Mouse (Mus musculus): Measurements from ENCODE around the gene Tsfm.

The Tsfm gene

GRCm38 (mm10) chr10:126984189-126985004 lies 46.2 kb downstream of the Tsfm start:
- DNase-seq, result no peak

DNA sequence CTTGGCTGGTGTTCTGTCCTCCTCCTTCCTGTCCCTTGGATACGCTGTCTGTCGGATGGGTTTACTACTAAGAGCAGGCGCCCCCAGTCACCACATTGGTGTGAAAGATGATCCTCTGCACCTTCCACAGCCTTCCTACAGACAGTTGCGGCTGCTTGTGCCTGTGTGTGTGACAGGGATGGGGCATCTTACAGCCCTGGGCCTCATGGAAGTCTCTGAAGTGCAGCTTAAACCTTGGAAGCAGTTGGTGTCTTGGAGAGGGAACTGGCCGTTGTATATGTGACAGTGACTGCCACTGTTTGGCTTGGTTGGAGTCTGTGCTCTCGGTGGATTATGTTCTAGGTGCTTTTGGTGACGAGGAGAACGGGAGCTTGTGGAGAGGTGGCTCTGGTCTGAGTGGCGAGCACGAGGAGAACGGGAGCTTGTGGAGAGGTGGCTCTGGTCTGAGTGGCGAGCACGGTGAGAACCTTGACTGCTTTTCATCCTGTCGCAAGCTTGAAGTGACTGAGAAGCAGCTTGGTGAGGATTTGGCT lies 47.4 kb downstream of the Tsfm start:
- no peak for DNase-seq

- no peak for DNase-seq
Measured at GRCm38 (mm10) chr10:126981746-126982145, 48.9 kb downstream of the Tsfm start.

DNA sequence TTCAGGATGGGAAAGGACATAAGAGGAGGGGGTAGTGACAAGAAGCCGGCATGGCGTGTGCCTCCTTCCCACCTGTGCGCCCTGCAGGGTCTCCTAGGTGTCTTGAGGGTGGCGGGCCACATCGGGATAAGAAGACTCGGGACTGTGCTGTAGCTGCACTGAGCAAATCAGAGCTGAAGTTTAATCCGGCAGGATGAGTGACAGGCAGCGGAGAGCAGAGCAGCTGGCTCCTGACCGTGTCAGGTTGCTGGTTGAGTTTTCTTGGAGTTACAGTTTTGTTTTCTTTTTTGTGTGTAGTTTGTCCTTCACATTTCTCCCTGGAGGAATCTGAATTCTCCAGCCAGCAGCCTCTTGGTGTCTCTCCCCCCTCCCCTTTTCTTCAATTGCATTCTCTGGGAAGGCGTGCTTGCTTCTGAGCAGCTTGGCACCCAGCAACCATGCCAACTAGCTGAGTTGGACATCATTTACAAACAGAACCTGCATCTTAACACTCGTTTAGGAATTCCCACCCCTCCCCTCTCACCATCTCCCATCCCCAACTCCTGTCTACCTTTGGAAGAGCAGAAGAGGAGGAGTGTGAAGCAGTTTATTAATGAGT lies 49.6 kb downstream of the Tsfm start:
- DNase-seq, result no peak

DNA sequence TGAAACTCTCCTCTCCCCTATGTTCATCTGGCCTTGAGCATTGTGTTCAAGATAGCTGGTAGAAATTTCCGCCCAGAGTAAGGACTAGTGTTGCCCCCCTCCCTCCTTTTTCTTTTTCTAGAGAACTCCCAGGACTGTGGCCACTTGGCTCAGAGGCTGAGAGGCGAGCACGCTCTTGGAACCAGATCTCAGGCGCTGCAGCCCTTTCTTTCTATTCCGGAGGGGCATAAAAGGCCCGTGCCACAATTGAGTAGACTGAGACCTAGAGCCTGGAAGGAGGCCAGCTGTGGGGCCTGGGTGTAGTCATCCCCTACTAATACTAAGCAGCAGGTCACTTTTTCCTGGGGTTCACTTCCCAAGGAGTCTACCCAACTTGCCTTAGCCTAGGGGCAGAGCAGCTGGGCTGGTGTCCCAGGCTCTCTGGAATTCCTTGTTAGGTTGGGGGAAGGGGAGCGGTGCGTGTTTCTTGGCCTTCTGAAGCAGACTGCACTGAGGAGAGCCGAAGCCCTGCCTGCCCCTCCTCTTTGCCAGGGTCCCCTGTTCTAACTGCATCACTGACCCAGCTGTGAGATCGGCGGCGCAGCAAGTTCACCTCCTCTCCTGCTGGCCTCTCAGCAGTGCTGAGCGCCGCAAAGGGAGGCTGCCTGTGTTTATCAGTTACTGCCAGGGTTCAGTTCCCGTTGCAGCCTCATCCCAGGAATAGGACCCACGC lies 50.3 kb downstream of the Tsfm start:
- peak; percentile 66 for DNase-seq

DNA sequence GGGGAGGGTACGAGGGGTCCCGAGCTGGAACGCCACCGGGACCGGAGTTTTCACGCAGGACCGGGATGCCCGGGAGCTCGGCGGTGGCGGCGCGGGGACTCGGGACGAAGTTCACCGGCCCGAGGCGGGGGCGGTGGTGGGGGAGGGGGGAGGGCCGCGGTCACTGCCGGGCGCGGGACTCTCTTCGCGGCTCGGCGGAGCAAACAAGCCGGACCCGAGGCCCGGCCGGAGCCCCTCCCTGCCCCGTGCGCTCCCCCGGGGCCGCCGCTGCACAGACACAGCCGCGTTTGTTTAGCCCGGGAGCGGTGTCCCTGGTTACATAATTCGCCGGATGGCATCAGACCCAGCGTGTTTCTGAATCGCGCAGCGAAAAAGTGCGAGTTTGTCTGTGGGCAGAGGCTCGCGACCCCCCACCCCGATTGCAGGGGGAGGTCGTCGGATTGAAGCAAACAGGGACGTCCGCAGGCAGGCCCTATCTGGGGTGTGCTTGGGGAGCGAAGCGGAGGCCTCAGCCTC lies 50.9 kb downstream of the Tsfm start:
- peak; percentile 62 for DNase-seq

DNA sequence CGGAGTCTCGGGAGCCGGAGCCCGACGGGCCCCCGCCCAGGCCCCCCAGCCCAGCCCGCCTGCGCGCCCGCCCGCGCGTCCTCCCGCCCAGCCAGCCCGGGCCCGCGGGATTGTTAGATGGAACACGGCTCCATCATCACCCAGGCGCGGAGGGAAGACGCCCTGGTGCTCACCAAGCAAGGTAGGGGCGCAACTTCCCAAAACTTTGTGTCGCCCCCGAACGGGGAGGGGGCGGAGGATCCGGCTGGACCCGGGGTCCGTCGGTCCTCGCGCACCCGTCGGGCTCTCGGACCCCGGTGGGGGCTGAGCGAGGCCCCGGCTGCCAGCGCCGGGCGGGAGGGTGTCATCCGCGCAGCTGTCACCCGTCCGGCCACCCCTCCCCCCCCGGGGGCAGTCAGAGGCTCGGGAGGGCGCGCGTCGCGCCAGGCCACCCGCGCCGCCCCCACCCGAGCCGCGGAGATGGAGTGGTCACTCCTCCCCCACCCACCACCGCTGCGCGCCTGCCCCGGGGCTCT lies 51.5 kb downstream of the Tsfm start:
- peak; percentile 55 for DNase-seq

DNA sequence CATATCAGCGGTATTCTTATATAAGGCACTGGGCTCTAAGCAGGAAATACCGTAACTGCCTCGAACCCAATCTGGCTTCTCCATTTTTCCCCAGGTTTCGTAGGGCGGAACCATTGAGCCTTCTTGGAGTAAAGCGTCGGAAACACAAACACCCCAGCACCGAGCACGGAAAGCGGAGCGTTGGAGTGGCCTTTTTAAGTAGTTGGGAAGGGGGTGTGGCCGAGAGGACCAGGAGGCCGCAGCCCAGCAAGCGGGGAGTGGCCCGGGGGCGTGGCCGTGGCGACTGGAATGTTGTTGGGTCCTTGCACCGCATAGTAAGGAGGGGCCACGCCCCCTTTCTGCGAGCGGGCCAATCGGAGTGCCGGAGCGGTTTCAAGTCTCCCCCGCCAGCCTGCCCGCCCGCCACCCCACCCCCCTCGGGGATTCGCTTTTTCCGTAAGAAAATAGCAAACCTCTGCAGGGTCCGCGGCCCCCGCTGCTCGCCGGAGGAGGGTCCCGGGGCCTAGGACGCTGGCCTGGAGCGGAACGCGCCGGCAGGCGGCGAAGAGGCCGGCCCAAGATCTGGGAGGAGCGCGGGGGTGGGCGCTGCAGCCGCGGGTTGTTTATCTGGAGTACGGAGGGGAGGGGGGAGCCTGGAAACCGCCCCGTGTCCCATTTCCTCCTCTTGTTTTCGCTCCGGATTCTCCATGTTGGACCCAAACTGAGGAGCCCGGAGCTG lies 52.2 kb downstream of the Tsfm start, which contains the start of gene Ctdsp2:
Gene Ctdsp2, plus strand, starts transcription at position 441 of the 718 bp plus-strand sequence.
- peak; percentile 100 for DNase-seq

DNA sequence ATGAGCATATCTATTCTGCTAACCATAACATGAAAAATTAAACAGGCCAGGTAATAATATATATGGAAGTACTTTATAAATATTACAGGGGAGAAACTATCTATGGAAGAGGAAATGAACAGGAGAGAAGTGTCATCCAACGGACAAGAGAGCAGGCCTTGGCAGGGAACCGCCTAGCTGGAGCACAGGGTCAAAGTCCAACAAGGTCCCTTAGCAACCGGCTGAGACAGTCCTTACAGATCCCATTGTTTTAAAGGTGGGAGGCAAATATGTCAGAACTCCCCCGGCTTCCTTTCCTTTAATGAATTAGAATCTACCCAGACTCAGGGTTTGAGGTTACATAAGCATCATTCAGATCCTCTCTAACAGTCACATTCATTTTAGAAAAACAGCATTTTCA lies 53.6 kb downstream of the Tsfm start:
- no peak for DNase-seq

GRCm38 (mm10) chr10:126975706-126976105 lies 54.9 kb downstream of the Tsfm start:
- DNase-seq, result no peak

DNA sequence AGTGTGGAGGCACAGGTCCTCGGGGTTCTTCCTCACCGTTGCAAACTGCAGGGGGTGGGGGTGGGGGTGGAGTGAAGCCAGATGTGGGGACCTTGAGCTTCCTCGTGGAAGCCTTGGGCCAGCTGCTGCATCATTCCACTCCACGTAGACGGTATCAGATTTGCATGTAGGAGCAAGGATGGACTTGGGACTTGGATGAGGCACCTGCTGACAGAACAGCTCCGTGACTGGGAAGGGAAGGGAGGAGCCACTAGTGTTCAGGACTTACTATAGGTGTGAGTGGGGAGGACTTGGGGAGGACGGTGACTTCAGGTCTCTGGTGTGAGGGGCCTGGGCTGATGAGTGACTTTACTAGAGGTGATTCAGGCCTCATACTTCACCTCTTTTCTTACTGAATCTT lies 57.7 kb downstream of the Tsfm start:
- no peak for DNase-seq

GRCm38 (mm10) chr10:126972051-126972725 lies 58.5 kb downstream of the Tsfm start:
- no peak for DNase-seq

DNA sequence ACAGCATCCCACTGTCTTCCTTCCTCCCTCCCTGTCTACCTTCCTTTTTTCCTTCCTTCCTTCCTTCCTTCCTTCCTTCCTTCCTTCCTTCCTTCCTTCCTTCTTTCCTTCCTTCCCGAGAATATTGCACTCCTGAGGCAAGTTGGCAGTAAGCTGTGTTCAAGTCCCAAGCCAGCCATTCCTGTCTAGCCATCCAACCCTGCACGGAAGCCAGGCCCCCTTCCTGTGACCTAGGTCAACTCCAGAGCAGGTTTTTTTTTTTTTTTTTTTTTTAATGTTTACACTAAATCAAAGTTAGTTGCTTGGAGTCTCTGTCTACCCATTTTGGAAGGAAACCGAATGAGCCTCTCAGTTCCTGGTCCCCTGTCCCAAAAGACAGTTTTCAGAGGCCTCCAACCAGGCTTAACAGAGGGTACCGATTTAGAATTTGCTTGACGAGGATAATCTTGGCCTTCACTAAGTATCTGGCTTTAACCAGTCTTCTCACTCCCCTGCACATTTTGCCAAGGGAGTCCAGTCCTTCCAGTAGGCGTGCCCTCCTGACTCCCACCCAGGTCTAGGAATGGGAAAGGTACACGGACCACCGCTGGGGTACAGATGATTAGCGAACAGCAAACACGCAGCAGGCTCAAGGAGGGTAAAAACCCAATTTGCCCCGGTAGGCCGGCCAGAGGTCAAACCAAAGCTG lies 59.1 kb downstream of the Tsfm start:
- DNase-seq, result no peak

DNA sequence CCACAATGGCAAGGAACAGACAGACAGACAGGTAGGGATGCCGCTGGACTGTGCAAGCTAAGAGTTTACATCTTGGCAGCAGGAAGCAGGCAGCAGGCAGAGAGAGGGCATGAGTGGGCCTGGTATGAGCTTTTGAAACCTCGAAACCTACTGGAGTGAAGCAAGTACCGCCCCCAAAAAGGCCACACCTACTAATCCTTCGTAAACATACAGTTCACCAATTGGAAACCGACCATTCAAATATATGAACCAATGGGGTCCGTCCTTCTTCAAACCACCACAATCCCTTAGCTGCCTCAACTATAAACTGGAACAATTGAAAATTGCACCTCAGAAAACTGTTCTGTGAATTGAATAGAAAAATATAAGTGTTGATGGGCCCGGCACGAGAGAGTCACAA lies 66.8 kb downstream of the Tsfm start:
- DNase-seq, result no peak

DNA sequence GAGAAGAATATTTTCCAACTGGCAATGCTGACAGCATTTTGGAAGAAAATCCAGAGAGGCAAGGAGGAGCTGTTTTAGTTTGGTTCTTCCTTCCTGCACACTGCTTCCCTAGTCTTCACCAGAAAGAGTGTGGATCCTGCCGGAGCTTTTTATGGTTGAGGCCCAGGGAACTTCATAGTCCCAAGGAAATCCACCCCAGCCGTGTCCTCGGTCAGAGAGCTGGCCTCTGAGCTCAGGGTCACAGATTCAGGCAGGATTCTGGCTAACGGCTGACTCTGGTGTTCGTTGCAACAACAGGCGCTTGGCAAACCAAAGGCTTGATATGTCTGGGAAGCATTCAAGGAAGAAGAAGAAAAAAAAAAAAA lies 67.7 kb downstream of the Tsfm start:
- DNase-seq, result no peak

DNA sequence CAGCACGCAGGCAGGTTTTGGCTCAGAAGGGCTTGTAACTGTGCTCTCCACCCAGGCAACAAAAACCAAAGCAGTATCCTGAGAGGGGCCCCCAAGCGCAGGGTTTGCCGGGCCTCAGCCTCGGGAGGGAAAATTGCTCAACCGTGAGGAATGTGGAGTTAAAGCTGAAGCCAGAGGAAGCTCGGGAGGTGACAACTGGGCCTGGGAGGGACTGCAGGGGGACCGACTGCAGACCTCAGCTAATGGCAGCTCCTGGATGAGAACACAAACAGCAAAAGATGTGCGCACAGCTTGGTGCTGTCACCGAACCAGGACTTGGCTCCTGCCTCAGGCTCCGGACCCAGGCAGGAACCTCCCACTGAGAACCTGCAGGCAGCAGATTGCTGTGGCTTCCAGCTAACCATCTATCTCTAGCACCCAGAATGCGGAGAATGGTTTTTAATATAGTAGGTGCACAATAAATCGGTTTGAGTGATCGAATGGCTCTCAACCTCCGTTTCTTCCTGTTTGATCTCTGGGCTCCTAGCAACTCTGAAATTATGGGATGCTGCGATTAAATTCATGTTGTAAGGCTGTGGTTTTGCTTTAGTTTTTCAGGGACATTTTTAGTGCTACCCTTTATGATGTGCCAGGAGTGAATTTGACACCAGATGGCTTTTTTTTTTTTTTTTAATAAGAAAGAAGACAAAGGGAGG lies 68.2 kb downstream of the Tsfm start:
- no peak for DNase-seq

DNA sequence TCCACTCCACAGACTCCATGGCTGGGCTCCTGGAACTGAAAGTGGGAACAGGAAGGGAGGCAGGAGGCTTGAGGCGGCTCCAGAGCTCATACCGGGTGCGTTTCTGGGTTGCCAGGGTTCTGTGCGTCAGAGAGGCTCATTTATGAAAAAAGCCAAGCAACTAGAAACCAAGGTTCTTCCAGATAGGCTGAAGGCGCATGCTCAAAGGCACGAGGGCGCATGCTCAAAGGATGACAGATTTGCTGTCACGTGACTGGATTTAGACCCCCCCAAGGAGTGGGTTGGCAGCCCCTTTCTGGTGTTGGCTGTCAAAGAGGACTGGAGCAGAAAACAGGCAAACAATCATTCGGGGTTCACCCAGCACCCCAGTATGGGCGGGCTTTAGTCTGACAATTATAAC lies 68.9 kb downstream of the Tsfm start:
- no peak for DNase-seq
